Mouse (Mus musculus): ENCODE measurements around the gene Pde6c. TPM values are rescaled to one million over a fixed set of nuclear protein-coding genes. Genes with fewer than 3 reads are reported as not detected.

Gene Pde6c
- polyA plus RNA-seq, 1 experiment, result not detected

DNA sequence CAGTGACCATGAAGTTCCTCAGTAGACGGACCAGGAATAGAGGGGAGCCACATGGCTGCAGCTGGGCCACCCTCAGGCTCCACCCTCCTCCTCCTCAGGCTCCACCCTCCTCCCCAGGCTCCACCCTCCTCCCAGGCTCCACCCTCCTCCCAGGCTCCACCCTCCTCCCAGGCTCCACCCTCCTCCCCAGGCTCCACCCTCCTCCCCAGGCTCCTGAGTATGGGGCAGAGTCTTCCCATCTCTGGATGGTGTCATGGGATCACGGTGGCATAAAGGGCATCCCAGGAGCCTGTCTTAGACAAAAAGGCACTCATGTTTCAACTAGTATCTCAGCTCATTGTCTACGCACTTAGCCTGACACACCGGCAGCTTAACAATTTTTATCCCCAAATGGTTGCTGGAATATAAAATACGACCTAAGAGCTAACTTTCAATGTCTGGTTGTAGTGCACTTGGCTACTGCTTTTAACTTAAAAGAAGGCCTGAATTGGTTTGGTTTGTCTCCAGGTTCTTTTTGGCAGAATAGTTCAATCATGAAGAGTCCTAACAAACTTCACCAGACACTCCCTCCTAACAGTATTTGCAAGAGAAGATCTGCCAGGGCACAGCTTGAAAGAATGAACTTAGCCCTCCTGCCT, 12.3 kb upstream of the Pde6c start:
- no peak overlapping the region for H3K4me3 ChIP-seq (ENCODE audit: extremely low read depth, insufficient read depth, insufficient read length)

DNA sequence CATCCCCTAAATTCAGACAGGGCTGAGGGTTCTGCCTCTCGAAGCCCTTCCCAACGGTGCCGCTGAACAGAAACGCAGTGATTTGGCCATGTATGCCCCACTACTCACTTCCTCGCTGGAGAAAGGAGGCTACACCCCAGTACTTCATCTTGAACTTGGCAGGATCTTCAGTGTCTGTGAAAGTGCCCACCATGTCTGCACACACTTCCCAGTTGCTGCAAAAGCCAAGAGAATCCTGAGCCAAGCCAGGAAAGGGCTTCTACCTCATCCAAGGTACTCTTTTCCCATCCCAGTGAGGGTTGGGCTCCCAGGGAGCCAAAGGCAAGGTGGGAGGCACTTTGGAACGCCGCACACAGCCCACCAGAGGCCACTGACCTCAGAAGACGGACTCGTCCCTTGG, 8.7 kb upstream of the Pde6c start:
- Histone ChIP-seq H3K27ac (ENCODE audit: insufficient read depth, low read length) (no peak overlapping the region), H3K27me3 (ENCODE audit: control insufficient read depth, insufficient read depth, low read length) (0 out of 2 replicates have a peak, but pooled peaks cover 2% of the 10 kb centered on the region), H3K4me1 (ENCODE audit: control insufficient read depth, insufficient read depth, insufficient read length) (no peaks in the 10 kb centered on the region), H3K36me3 (ENCODE audit: control insufficient read depth, insufficient read depth, low read length) (no peaks in the 10 kb centered on the region), H3K4me3 (ENCODE audit: extremely low read depth, insufficient read depth, insufficient read length) (no peak overlapping the region)
- DNase-seq (ENCODE audit: low read depth in 1 of 2, low spot score in 2 of 2), result no peak
- WGBS, result 29% methylated on average over 9 of the region's 9 CpGs
- TF ChIP-seq CTCF (IDR thresholded peaks at IDR 0.05; ENCODE audit: extremely low read depth, insufficient read depth, insufficient read length, insufficient replicate concordance) (no peak), POLR2A (IDR thresholded peaks at IDR 0.05; ENCODE audit: low read depth, low read length) (no peak)

More for the DNA sequence above, 12.3 kb upstream of the Pde6c start:
- Histone ChIP-seq H3K27me3 (ENCODE audit: control insufficient read depth, insufficient read depth, low read length) (0 out of 2 replicates have a peak, but pooled peaks cover 2% of the 10 kb centered on the region), H3K4me1 (ENCODE audit: control insufficient read depth, insufficient read depth, insufficient read length) (no peaks in the 10 kb centered on the region), H3K27ac (ENCODE audit: insufficient read depth, low read length) (no peak overlapping the region), H3K36me3 (ENCODE audit: control insufficient read depth, insufficient read depth, low read length) (no peaks in the 10 kb centered on the region)
- 88% methylated on average over 5 of the region's 5 CpGs for WGBS
- TF ChIP-seq POLR2A (IDR thresholded peaks at IDR 0.05; ENCODE audit: low read depth, low read length), result no peak
- no peak for TF ChIP-seq CTCF (IDR thresholded peaks at IDR 0.05; ENCODE audit: extremely low read depth, insufficient read depth, insufficient read length, insufficient replicate concordance)
- no peak for DNase-seq (ENCODE audit: low read depth in 1 of 2, low spot score in 2 of 2)

DNA sequence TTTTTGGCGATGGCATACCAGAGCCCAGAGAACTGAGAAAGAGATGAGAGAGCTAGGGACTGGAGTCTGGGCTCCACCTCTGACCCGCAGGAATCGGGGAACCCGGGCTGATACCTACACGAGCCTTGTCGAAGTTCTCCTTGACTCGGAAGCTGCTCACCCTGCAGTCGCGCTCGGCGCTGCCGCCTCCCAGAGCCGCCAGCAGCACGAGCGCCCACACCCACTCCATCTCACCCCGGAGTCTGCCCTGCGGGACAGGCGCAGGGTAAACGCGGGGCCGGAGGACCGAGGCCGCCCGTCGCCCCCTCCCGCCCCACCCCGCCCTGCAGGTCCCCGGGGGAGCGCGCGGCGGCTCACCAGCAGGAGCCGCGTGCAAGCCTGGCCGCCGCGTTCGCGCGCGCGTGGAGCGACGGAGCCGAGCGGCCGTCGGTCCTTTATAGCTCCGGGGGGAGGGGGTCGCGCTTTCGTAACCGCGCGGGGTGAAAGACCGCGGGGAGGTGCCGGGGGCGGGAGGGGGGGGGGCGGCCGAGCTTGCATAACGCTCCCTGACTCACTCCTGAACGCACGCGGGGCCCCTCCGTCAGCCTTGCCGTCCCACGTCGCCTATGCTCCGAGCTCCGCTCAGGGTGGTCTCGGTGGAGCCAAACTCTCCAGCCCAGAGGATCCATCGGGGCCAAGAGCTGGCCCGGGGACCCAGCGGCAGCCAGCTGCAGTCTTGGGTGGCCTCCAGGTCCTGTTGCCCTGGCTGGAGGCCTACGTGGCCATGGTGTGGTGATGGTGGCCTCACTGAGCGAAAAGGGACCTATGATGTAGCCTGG, 8.0 kb upstream of the Pde6c start:
- no peak for DNase-seq (ENCODE audit: low read depth in 1 of 2, low spot score in 2 of 2)
- H3K4me1 ChIP-seq (ENCODE audit: control insufficient read depth, insufficient read depth, insufficient read length), result no peaks in the 10 kb centered on the region
- H3K27me3 ChIP-seq (ENCODE audit: control insufficient read depth, insufficient read depth, low read length), result peaks cover 2% of the 10 kb centered on the region; the same call in 1 of the 2 replicates
- H3K27ac ChIP-seq (ENCODE audit: insufficient read depth, low read length), result no peak overlapping the region
- H3K4me3 ChIP-seq (ENCODE audit: extremely low read depth, insufficient read depth, insufficient read length), result no peak overlapping the region
- WGBS, result 4% methylated on average over 75 of the region's 77 CpGs
- TF ChIP-seq CTCF (IDR thresholded peaks at IDR 0.05; ENCODE audit: extremely low read depth, insufficient read depth, insufficient read length, insufficient replicate concordance) (no peak), POLR2A (IDR thresholded peaks at IDR 0.05; ENCODE audit: low read depth, low read length) (no peak)
- H3K36me3 ChIP-seq (ENCODE audit: control insufficient read depth, insufficient read depth, low read length), result no peaks in the 10 kb centered on the region

DNA sequence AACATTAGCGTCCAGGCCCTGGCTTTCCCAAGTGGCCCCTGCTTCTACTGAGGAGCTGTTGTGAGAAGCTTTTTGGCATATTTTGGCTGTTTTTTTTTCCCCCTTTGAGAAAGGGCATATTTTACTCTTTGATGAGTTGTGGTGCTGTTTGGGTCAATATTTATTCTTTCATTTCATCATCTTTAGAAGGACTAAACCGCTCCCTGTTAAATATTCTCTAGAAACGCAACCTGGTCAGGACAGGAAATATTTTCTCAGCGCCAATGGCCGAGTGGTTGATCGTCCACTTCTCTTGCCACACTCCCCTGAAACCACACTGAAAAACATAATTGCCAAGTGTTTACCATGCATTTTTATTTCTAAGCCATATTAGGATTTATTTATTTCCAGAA, 7.4 kb upstream of the Pde6c start, which contains the start of gene Rbp4:
Rbp4 (minus strand) TSS at position 63 of the 392 bp plus-strand sequence.
- no peak within 1 kb of the TSS for H3K27ac ChIP-seq (ENCODE audit: insufficient read depth, low read length)
- H3K4me3 ChIP-seq (ENCODE audit: extremely low read depth, insufficient read depth, insufficient read length), result no peak within 1 kb of the TSS
- no peak for TF ChIP-seq CTCF (IDR thresholded peaks at IDR 0.05; ENCODE audit: extremely low read depth, insufficient read depth, insufficient read length, insufficient replicate concordance)
- TF ChIP-seq POLR2A (IDR thresholded peaks at IDR 0.05; ENCODE audit: low read depth, low read length), result no peak
- no peaks in the 10 kb centered on the region for H3K4me1 ChIP-seq (ENCODE audit: control insufficient read depth, insufficient read depth, insufficient read length)
- DNase-seq (ENCODE audit: low read depth in 1 of 2, low spot score in 2 of 2), result no peak
- H3K36me3 ChIP-seq (ENCODE audit: control insufficient read depth, insufficient read depth, low read length), result no peaks in the 10 kb centered on the region
- H3K27me3 ChIP-seq (ENCODE audit: control insufficient read depth, insufficient read depth, low read length), result peaks cover 2% of the 10 kb centered on the region; the same call in 1 of the 2 replicates
- 73% methylated on average over 6 of the region's 6 CpGs for WGBS

DNA sequence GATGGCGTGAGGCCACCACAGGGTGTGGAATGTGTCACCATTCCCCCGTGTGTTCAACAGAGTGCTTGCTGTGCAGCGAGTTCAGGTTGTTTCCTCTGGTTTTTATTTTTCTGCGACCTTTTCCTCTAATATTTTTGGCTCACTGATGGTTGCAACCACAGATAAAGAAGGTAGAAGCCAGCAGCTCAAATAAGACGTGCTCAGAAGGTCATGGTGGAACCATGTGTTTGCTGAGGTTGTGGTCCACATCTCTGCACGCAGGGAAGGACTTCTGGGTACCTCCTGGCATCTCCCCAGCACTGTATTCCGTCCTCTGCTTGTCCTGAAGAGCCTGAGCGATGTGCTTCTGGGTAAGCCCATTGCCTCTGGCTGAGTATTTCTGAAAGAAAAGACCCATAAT, 5.9 kb upstream of the Pde6c start:
- no peak for DNase-seq (ENCODE audit: low read depth in 1 of 2, low spot score in 2 of 2)
- Histone ChIP-seq H3K4me3 (ENCODE audit: extremely low read depth, insufficient read depth, insufficient read length) (no peak overlapping the region), H3K27ac (ENCODE audit: insufficient read depth, low read length) (no peak overlapping the region), H3K27me3 (ENCODE audit: control insufficient read depth, insufficient read depth, low read length) (peaks cover 2% of the 10 kb centered on the region; the same call in 1 of the 2 replicates), H3K4me1 (ENCODE audit: control insufficient read depth, insufficient read depth, insufficient read length) (no peaks in the 10 kb centered on the region), H3K36me3 (ENCODE audit: control insufficient read depth, insufficient read depth, low read length) (no peaks in the 10 kb centered on the region)
- 64% methylated on average over 8 of the region's 8 CpGs for WGBS
- no peak for TF ChIP-seq CTCF (IDR thresholded peaks at IDR 0.05; ENCODE audit: extremely low read depth, insufficient read depth, insufficient read length, insufficient replicate concordance)
- TF ChIP-seq POLR2A (IDR thresholded peaks at IDR 0.05; ENCODE audit: low read depth, low read length), result no peak

DNA sequence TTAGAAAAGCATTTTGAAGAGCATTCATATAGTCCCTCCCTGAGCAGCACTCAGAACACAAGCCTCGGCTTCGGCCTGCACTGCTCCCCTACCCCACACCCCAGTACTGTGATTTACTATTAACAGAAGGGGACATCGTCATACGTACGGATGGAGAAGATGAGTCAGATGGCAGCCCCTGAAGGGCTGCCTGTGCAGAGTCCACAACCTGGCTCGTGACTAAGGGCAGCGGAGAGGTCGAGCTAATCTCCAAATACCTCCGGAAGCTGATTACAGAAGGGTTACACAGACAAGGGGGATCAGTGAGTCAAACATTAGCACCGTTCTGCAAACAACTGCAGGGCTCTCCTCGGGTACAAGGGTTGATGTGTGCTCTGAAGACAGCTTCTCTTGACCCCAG, 1.4 kb downstream of the Pde6c start:
- Histone ChIP-seq H3K4me1 (ENCODE audit: control insufficient read depth, insufficient read depth, insufficient read length) (no peaks in the 10 kb centered on the region), H3K4me3 (ENCODE audit: extremely low read depth, insufficient read depth, insufficient read length) (no peak overlapping the region), H3K36me3 (ENCODE audit: control insufficient read depth, insufficient read depth, low read length) (no peaks in the 10 kb centered on the region), H3K27me3 (ENCODE audit: control insufficient read depth, insufficient read depth, low read length) (no peaks in the 10 kb centered on the region; the same call in 1 of the 2 replicates), H3K27ac (ENCODE audit: insufficient read depth, low read length) (no peak overlapping the region)
- no peak for TF ChIP-seq CTCF (IDR thresholded peaks at IDR 0.05; ENCODE audit: extremely low read depth, insufficient read depth, insufficient read length, insufficient replicate concordance)
- no peak for TF ChIP-seq POLR2A (IDR thresholded peaks at IDR 0.05; ENCODE audit: low read depth, low read length)
- WGBS, result 74% methylated on average over 11 of the region's 11 CpGs
- DNase-seq (ENCODE audit: low read depth in 1 of 2, low spot score in 2 of 2), result no peak

Data from spleen, adult 2 months (tissue).